Comparison of ENCODE assay signal across 7 mouse cellular contexts in genomic region chr10:39173077-39173476, GRCm38 (mm10). TPM values are rescaled to one million over a fixed set of nuclear protein-coding genes. Genes with fewer than 3 reads are reported as not detected.
DNase-seq lines count a peak whose midpoint lies in the region; ATAC-seq and TF ChIP-seq lines count a peak whose summit lies in the region.

No protein-coding gene starts in this region.

- peak overlapping the region; percentile 25; the same call in 1 of the 2 replicates for H3K4me3 ChIP-seq in heart, embryonic 13.5 days
- peak overlapping the region; percentile 19 for H3K4me3 ChIP-seq in kidney, embryonic 16.5 days (ENCODE audit: low read length)

- no peak for ATAC-seq in heart, embryonic 13.5 days (ENCODE audit: extremely low read depth, insufficient number of reproducible peaks, low FRiP score, low TSS enrichment)
- no peak for ATAC-seq in kidney, embryonic 16.5 days (ENCODE audit: low FRiP score, low TSS enrichment)
- ATAC-seq in activated CD4-positive, CD25-positive, alpha-beta regulatory T cell, adult 4 months, result no peak

- H3K4me2 ChIP-seq in heart, embryonic 13.5 days, result peak overlapping the region; percentile 91
- peak overlapping the region; percentile 80 for H3K4me2 ChIP-seq in kidney, embryonic 16.5 days (replicated peaks; ENCODE audit: low read depth, low read length)

- peaks cover 4% of the 10 kb centered on the region for H3K27me3 ChIP-seq in heart, embryonic 13.5 days (replicated peaks)
- H3K27me3 ChIP-seq in kidney, embryonic 16.5 days (ENCODE audit: insufficient read depth, low read length), result no peaks in the 10 kb centered on the region

- TF ChIP-seq POLR2A in brain, embryonic 14.5 days (IDR thresholded peaks at IDR 0.05; ENCODE audit: borderline replicate concordance, extremely low read depth, insufficient read depth, insufficient read length, poor library complexity, severe bottlenecking), result no peak

- peak overlapping the region; percentile 30; the same call in 1 of the 2 replicates for H3K9ac ChIP-seq in heart, embryonic 13.5 days
- H3K9ac ChIP-seq in kidney, embryonic 16.5 days (replicated peaks; ENCODE audit: low read length), result peak overlapping the region; percentile 28

- H3K27ac ChIP-seq in heart, embryonic 13.5 days (replicated peaks), result peak overlapping the region; percentile 70
- H3K27ac ChIP-seq in kidney, embryonic 16.5 days (ENCODE audit: low read length), result peak overlapping the region; percentile 75

- WGBS in heart, embryonic 13.5 days, result 37% methylated on average over 13 of the region's 13 CpGs
- 26% methylated on average over 13 of the region's 13 CpGs for WGBS in kidney, embryonic 16.5 days

- 0 out of 2 replicates have a peak, but pooled peaks cover under 1% of the 10 kb centered on the region for H3K9me3 ChIP-seq in heart, embryonic 13.5 days
- peaks cover 7% of the 10 kb centered on the region; the same call in 1 of the 2 replicates for H3K9me3 ChIP-seq in kidney, embryonic 16.5 days (ENCODE audit: low read length)

- peak; percentile 83 for DNase-seq in brain, embryonic 14.5 days (ENCODE audit: low read depth)
- peak; percentile 63 for DNase-seq in embryo, embryonic 10.5 days (ENCODE audit: low spot score)
- peak; percentile 68 for DNase-seq in lung, postnatal 36 days
- DNase-seq in Muller cell, postnatal 12 days (ENCODE audit: inconsistent ontology term), result no peak

- TF ChIP-seq CTCF in brain, embryonic 14.5 days (IDR thresholded peaks at IDR 0.05; ENCODE audit: borderline replicate concordance, extremely low read depth, insufficient read depth, insufficient read length), result no peak

- no peaks in the 10 kb centered on the region for H3K36me3 ChIP-seq in heart, embryonic 13.5 days
- no peaks in the 10 kb centered on the region for H3K36me3 ChIP-seq in kidney, embryonic 16.5 days (ENCODE audit: insufficient read depth, low read length)

- H3K4me1 ChIP-seq in heart, embryonic 13.5 days, result peaks cover 18% of the 10 kb centered on the region
- peaks cover 19% of the 10 kb centered on the region; the same call in 1 of the 2 replicates for H3K4me1 ChIP-seq in kidney, embryonic 16.5 days (ENCODE audit: insufficient read depth, low read length)

RNA-seq across cellular contexts. Expression of gene Ccn6, which starts 9.5 kb away (rescaled TPM):
- polyA plus RNA-seq in brain, embryonic 14.5 days (2012; rRNA removed), result 0.25 and 0.36 TPM in 2 replicates
- 0.19 TPM in 1 of 2 replicates, not detected in the other for polyA plus RNA-seq in heart, embryonic 13.5 days (2015; fragmentation: Nextera tagmentation; extraction: Ambion mirVana)
- 0.36 and 0.46 TPM in 2 replicates for polyA plus RNA-seq in kidney, embryonic 16.5 days (2015; fragmentation: Nextera tagmentation; extraction: Ambion mirVana)
- not detected for polyA plus RNA-seq in activated CD4-positive, CD25-positive, alpha-beta regulatory T cell, adult 4 months (2017; shearing (Covaris generic))

RNA-seq across cellular contexts. Expression of gene Tube1, which starts 39.3 kb away (rescaled TPM):
- 12.1 and 17.7 TPM in 2 replicates for polyA plus RNA-seq in brain, embryonic 14.5 days (2012; rRNA removed)
- polyA plus RNA-seq in heart, embryonic 13.5 days (2015; fragmentation: Nextera tagmentation; extraction: Ambion mirVana), result 8.6 and 10.1 TPM in 2 replicates
- 16.1 and 17.5 TPM in 2 replicates for polyA plus RNA-seq in kidney, embryonic 16.5 days (2015; fragmentation: Nextera tagmentation; extraction: Ambion mirVana)
- polyA plus RNA-seq in activated CD4-positive, CD25-positive, alpha-beta regulatory T cell, adult 4 months (2017; shearing (Covaris generic)), result 1 to 10 TPM; 4.3 to 5.7 TPM

RNA-seq across cellular contexts. Expression of gene Fam229b, which starts 39.4 kb away (rescaled TPM):
- 17.0 and 17.6 TPM in 2 replicates for polyA plus RNA-seq in brain, embryonic 14.5 days (2012; rRNA removed)
- polyA plus RNA-seq in heart, embryonic 13.5 days (2015; fragmentation: Nextera tagmentation; extraction: Ambion mirVana), result 8.7 and 9.6 TPM in 2 replicates
- polyA plus RNA-seq in kidney, embryonic 16.5 days (2015; fragmentation: Nextera tagmentation; extraction: Ambion mirVana), result 10.5 and 13.0 TPM in 2 replicates
- 1 to 10 TPM in 1 of 2 experiments, not detected in 1; 2.1 TPM for polyA plus RNA-seq in activated CD4-positive, CD25-positive, alpha-beta regulatory T cell, adult 4 months (2017; shearing (Covaris generic))
